10 mouse cellular contexts compared by ENCODE assay signal in genomic region chrX:102060891-102061290, GRCm38 (mm10). TPM values are rescaled to one million over a fixed set of nuclear protein-coding genes. Genes with fewer than 3 reads are reported as not detected.
DNase-seq lines count a peak whose midpoint lies in the region; ATAC-seq lines count a peak whose summit lies in the region.
"Had no signal": no experiment of that assay in that cellular context is flagged by ENCODE, and none has a peak within 500 bp of the region (broad histone marks: within the 10 kb centered on the region; RNA-seq: fewer than 3 reads in every experiment).

No protein-coding gene starts in this region.

- no peak overlapping the region for H3K4me2 ChIP-seq in heart, embryonic 11.5 days
- no peak overlapping the region for H3K4me2 ChIP-seq in hindbrain, embryonic 14.5 days (replicated peaks)
- no peak overlapping the region for H3K4me2 ChIP-seq in forebrain, embryonic 11.5 days (ENCODE audit: low read depth, low read length, severe bottlenecking)
- H3K4me2 ChIP-seq: stomach, embryonic 15.5 days had no signal

- no peak overlapping the region for H3K9ac ChIP-seq in heart, embryonic 11.5 days (ENCODE audit: low read depth, low read length)
- H3K9ac ChIP-seq in hindbrain, embryonic 14.5 days = no peak overlapping the region
- H3K9ac ChIP-seq in forebrain, embryonic 11.5 days (ENCODE audit: low read length) = no peak overlapping the region
- H3K9ac ChIP-seq: liver, embryonic 14.5 days; stomach, embryonic 15.5 days had no signal

- H3K4me3 ChIP-seq in heart, embryonic 11.5 days (ENCODE audit: low read depth, low read length) = no peak overlapping the region
- no peak overlapping the region for H3K4me3 ChIP-seq in hindbrain, embryonic 14.5 days (replicated peaks; ENCODE audit: low read length)
- no peak overlapping the region for H3K4me3 ChIP-seq in forebrain, embryonic 11.5 days (ENCODE audit: low read depth, low read length)
- H3K4me3 ChIP-seq: stomach, embryonic 15.5 days had no signal

- no peak for ATAC-seq in heart, embryonic 11.5 days (replicated peaks; ENCODE audit: insufficient number of reproducible peaks, low FRiP score, low TSS enrichment)
- peak; percentile 87 for ATAC-seq in common myeloid progenitor, adult 5-6 weeks (replicated peaks; ENCODE audit: low read depth, poor library complexity, severe bottlenecking)
- no peak for ATAC-seq in hindbrain, embryonic 14.5 days (ENCODE audit: low FRiP score)
- ATAC-seq in forebrain, embryonic 11.5 days (replicated peaks; ENCODE audit: low FRiP score) = no peak

- DNase-seq in heart, adult 11 months = peak; percentile 97
- peak; percentile 46 for DNase-seq in CD4-positive helper T cell, adult 2 months (ENCODE audit: low read depth, low spot score)
- DNase-seq in kidney, postnatal 25 days = peak; percentile 64 to 71
- no peak for DNase-seq in embryo, embryonic 10 days (ENCODE audit: low spot score)
- DNase-seq in hindbrain, embryonic 14.5 days (ENCODE audit: low spot score) = no peak
- DNase-seq in forebrain, embryonic 11.5 days (ENCODE audit: low spot score) = no peak

- H3K4me1 ChIP-seq in heart, embryonic 11.5 days (ENCODE audit: control insufficient read depth, insufficient read depth, low read length) = no peaks in the 10 kb centered on the region
- no peaks in the 10 kb centered on the region; the same call in 1 of the 2 replicates for H3K4me1 ChIP-seq in hindbrain, embryonic 14.5 days (replicated peaks; ENCODE audit: control insufficient read depth, insufficient read depth, low read length)
- H3K4me1 ChIP-seq in forebrain, embryonic 11.5 days (replicated peaks; ENCODE audit: control insufficient read depth, insufficient read depth, low read length) = 0 out of 2 replicates have a peak, but pooled peaks cover 4% of the 10 kb centered on the region
- H3K4me1 ChIP-seq: stomach, embryonic 15.5 days had no signal

- H3K27me3 ChIP-seq in heart, embryonic 11.5 days (ENCODE audit: control insufficient read depth, insufficient read depth, low read length) = peaks cover 4% of the 10 kb centered on the region; the same call in 1 of the 2 replicates
- peaks cover 6% of the 10 kb centered on the region; the same call in 1 of the 2 replicates for H3K27me3 ChIP-seq in hindbrain, embryonic 14.5 days (ENCODE audit: control insufficient read depth, insufficient read depth, low read length)
- peaks cover 6% of the 10 kb centered on the region; the same call in 1 of the 2 replicates for H3K27me3 ChIP-seq in forebrain, embryonic 11.5 days (ENCODE audit: control insufficient read depth, insufficient read depth, low read length)
- H3K27me3 ChIP-seq: stomach, embryonic 15.5 days had no signal

- no peaks in the 10 kb centered on the region for H3K9me3 ChIP-seq in heart, embryonic 11.5 days (replicated peaks; ENCODE audit: control insufficient read depth, low read length)
- no peaks in the 10 kb centered on the region for H3K9me3 ChIP-seq in hindbrain, embryonic 14.5 days (ENCODE audit: control insufficient read depth, low read length)
- H3K9me3 ChIP-seq in forebrain, embryonic 11.5 days (ENCODE audit: control insufficient read depth, low read length) = no peaks in the 10 kb centered on the region
- H3K9me3 ChIP-seq: stomach, embryonic 15.5 days had no signal

- no peak overlapping the region for H3K27ac ChIP-seq in heart, embryonic 11.5 days (ENCODE audit: low read depth, low read length)
- H3K27ac ChIP-seq in hindbrain, embryonic 14.5 days = no peak overlapping the region
- H3K27ac ChIP-seq in forebrain, embryonic 11.5 days (ENCODE audit: low read depth, low read length) = no peak overlapping the region
- H3K27ac ChIP-seq: liver, embryonic 14.5 days; stomach, embryonic 15.5 days had no signal

- WGBS in heart, embryonic 11.5 days (ENCODE audit: insufficient replicate concordance) = 50% methylated on average over 2 of the region's 2 CpGs
- 27% methylated on average over 2 of the region's 2 CpGs for WGBS in hindbrain, embryonic 14.5 days
- 29% methylated on average over 2 of the region's 2 CpGs for WGBS in forebrain, embryonic 11.5 days

- no peaks in the 10 kb centered on the region for H3K36me3 ChIP-seq in heart, embryonic 11.5 days (ENCODE audit: control insufficient read depth, insufficient read depth, low read length)
- H3K36me3 ChIP-seq in hindbrain, embryonic 14.5 days (replicated peaks; ENCODE audit: control insufficient read depth, insufficient read depth) = no peaks in the 10 kb centered on the region
- H3K36me3 ChIP-seq in forebrain, embryonic 11.5 days (ENCODE audit: control insufficient read depth, insufficient read depth, low read length) = no peaks in the 10 kb centered on the region
- H3K36me3 ChIP-seq: stomach, embryonic 15.5 days had no signal

RNA-seq across cellular contexts. Expression of gene Rtl5, which starts 10.2 kb away (rescaled TPM):
- polyA plus RNA-seq in heart, embryonic 11.5 days (2014; fragmentation: Nextera tagmentation; extraction: Ambion mirVana) = 0.52 and 0.92 TPM in 2 replicates
- 2.0 and 4.1 TPM in 2 replicates for total RNA-seq in common myeloid progenitor, adult 5-6 weeks (2017)
- 3.2 and 4.5 TPM in 2 replicates for polyA plus RNA-seq in hindbrain, embryonic 14.5 days (2014; fragmentation: Nextera tagmentation; extraction: Ambion mirVana)
- polyA plus RNA-seq in forebrain, embryonic 11.5 days (2014; fragmentation: Nextera tagmentation; extraction: Ambion mirVana) = 4.6 and 5.9 TPM in 2 replicates

RNA-seq across cellular contexts. Expression of gene Pin4, which starts 58.4 kb away (rescaled TPM):
- polyA plus RNA-seq in heart, embryonic 11.5 days (2014; fragmentation: Nextera tagmentation; extraction: Ambion mirVana) = 50.9 and 54.2 TPM in 2 replicates
- 96.1 and 155 TPM in 2 replicates for total RNA-seq in common myeloid progenitor, adult 5-6 weeks (2017)
- polyA plus RNA-seq in hindbrain, embryonic 14.5 days (2014; fragmentation: Nextera tagmentation; extraction: Ambion mirVana) = 58.2 and 60.2 TPM in 2 replicates
- 73.6 and 77.5 TPM in 2 replicates for polyA plus RNA-seq in forebrain, embryonic 11.5 days (2014; fragmentation: Nextera tagmentation; extraction: Ambion mirVana)

Comparison
In these comparisons a context has a peak if more than half of its experiments do, and no peak if none do; other contexts are left out.
1. DNase-seq: peak in heart, adult 11 months (single experiment), CD4-positive helper T cell, adult 2 months (single experiment) and kidney, postnatal 25 days (2 of 2); none in embryo, embryonic 10 days (single experiment), hindbrain, embryonic 14.5 days (single experiment) and forebrain, embryonic 11.5 days (single experiment).